In genomic region chr12:70082485-70082884, GRCm38 (mm10) we compare ENCODE assay signal across 25 mouse cellular contexts.
"Had no signal": no experiment of that assay in that cellular context is flagged by ENCODE, and none has a peak within 500 bp of the region (broad histone marks: within the 10 kb centered on the region; RNA-seq: fewer than 3 reads in every experiment).

No protein-coding gene starts in this region.

- DNase-seq: gastrocnemius, adult 2 months; gastrocnemius, postnatal 10 days; gastrocnemius, postnatal 25 days; heart, adult 18-20 months; heart, postnatal 10 days; heart, postnatal 4 days; kidney, adult 18-20 months; kidney, adult 8-10 months; kidney, postnatal 10 days; kidney, postnatal 25 days; kidney, postnatal 4 days; liver had no signal

- ATAC-seq: hindbrain, embryonic 16.5 days; inflammation-experienced regulatory T-cells, adult 6 months; intestine, embryonic 15.5 days; intestine, postnatal 0 days had no signal

- H3K4me1 ChIP-seq: hindbrain, embryonic 12.5 days; intestine, embryonic 15.5 days; limb, embryonic 10.5 days; limb, embryonic 12.5 days had no signal

- H3K4me3 ChIP-seq: gastrocnemius, adult 2 months; heart, embryonic 10.5 days; heart, embryonic 12.5 days; hindbrain, embryonic 10.5 days; hindbrain, embryonic 12.5 days; intestine, embryonic 15.5 days; layer of hippocampus, adult 2 months; left cerebral cortex, adult 2 months; limb, embryonic 10.5 days; limb, embryonic 12.5 days had no signal

- H3K36me3 ChIP-seq: intestine, embryonic 15.5 days had no signal

- H3K27me3 ChIP-seq: heart, embryonic 12.5 days; hindbrain, embryonic 12.5 days; intestine, embryonic 15.5 days; limb, embryonic 12.5 days had no signal

- H3K4me2 ChIP-seq: heart, embryonic 12.5 days; hindbrain, embryonic 12.5 days; hindbrain, embryonic 14.5 days; intestine, embryonic 15.5 days; limb, embryonic 12.5 days had no signal

- H3K9me3 ChIP-seq: hindbrain, embryonic 12.5 days; intestine, embryonic 15.5 days; limb, embryonic 10.5 days; limb, embryonic 12.5 days had no signal

- H3K27ac ChIP-seq: gastrocnemius, adult 2 months; heart, embryonic 10.5 days; hindbrain, embryonic 10.5 days; hindbrain, embryonic 12.5 days; hindbrain, embryonic 14.5 days; intestine, embryonic 15.5 days; layer of hippocampus, adult 2 months; left cerebral cortex, adult 2 months; limb, embryonic 10.5 days; limb, embryonic 12.5 days had no signal

- H3K9ac ChIP-seq: heart, embryonic 12.5 days; hindbrain, embryonic 12.5 days; hindbrain, embryonic 14.5 days; intestine, embryonic 15.5 days; limb, embryonic 12.5 days had no signal
